Mouse (Mus musculus) lung, adult 18-20 months (tissue): Measurements from ENCODE around the gene Gm45808.
"Not testable (repeated sequence)": the region's sequence is repeated elsewhere in the genome, so short reads cannot be mapped to it uniquely, and the experiment has no call there.

ENCODE experiments used
- DNase-seq, 2 experiments: peaks; one replicate each; pipeline ENCODE4 v3.0.0; 2022; ENCODE audit warnings: mixed read lengths in 2 of 2

Gene Gm45808

DNA sequence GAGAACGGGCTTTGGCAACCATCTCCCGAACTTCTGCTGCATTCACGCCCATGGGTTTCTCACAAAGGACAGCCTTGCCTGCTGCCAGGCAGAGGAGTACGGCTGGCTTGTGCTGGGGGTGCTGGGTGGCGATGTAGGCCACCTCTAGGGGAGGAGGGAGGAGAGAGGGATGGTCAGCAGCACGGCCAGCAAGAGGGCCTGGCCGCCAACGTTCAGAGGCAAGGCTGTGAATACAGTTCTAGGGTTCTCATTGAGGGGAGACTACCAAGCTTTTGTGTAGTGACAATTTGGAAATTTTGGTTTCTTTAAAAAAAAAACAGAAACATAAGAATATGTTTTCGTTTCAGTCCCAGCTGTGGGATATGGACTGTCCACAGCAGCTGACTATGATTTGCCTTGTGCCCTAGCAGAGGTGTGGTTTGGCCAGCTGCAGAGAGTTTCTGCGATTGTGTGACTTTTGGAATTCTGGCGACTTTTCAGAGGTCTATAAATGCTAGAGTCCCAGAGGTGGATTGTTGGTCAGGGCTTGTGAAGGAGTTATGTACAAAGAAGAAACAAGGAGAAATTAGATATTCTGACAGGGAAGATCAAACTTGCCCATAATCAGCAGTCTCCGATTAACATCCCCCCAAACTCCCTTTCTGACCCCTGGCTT lies at the start of gene Gm45808:
TSS of gene Gm45808 (minus strand) at position 51 of the 655 bp plus-strand sequence.
- no peak for DNase-seq

DNA sequence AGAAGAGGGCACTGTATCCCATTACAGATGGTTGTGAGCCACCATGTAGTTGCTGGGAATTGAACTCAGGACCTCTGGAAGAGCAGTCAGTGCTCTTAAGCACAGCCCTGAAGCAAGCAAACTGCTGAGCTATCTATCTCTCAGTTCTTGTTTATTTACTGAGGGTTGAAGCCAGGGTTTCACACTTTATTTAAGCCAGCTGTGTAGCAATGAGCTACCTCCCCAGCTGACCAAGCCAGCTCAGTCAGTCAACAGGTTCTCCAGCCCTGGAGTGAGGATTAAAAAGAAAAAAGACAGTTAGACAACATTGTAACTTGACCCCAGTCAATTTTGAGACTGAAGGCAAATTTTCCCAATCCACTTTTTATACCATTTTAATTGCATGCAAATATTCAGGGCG lies 49.1 kb upstream of the Gm45808 start:
- DNase-seq = no peak

DNA sequence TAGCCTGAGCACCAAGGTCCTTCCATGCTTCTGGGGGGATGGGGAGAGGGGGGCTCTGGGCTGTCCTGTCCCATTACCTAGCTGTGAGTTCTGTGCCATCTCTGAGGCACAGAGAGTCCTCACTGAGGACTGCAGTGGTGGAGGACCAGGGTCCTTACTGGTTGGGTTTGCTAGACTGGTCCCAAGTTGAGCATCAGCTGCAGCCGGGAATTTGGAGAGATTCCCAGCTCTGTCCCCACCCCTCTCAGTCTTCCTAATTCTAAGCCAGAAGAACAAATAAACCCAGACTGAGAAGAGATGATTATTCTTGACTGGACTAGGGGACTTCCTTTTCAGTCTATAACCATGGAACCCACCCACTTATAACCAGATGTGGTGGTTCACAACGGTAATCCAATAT lies 44.0 kb upstream of the Gm45808 start:
- DNase-seq = no peak

DNA sequence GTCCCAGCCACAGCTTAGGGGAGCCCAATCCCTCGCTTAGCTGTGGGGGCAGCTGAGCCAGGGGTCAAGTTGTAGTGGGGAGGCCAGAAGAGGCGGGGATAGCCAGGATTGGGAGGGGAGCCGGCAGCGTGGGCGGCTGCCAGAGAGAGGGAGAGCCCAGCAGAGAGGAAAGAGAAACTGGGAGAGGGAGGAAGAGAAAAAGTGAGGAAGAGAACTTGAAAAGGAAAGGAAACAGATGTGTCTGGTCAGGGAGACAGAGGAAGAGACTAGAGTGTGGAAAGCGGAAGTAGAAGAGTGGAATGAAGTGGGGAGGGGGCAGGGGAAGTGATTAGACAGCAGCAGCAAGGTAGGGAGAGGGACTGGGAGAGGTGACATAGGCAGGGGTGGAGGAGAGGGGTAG lies 42.9 kb upstream of the Gm45808 start:
- no peak for DNase-seq

DNA sequence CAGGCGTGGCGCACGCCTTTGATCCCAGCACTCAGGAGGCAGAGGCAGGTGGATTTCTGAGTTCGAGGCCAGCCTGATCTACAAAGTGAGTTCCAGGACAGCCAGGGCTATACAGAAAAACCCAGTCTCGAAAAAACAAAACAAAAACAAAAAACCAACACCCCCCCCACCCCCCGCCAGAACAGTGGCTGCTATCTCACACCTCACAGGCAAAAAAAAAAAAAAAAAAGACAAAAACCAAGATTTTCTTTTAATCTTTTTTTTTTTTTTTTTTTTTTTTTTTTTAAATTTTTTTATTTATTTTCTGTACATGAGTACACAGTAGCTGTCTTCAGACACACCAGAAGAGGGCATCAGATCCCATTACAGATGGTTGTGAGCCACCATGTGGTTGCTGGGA lies 40.6 kb upstream of the Gm45808 start:
- DNase-seq = not testable (repeated sequence)

DNA sequence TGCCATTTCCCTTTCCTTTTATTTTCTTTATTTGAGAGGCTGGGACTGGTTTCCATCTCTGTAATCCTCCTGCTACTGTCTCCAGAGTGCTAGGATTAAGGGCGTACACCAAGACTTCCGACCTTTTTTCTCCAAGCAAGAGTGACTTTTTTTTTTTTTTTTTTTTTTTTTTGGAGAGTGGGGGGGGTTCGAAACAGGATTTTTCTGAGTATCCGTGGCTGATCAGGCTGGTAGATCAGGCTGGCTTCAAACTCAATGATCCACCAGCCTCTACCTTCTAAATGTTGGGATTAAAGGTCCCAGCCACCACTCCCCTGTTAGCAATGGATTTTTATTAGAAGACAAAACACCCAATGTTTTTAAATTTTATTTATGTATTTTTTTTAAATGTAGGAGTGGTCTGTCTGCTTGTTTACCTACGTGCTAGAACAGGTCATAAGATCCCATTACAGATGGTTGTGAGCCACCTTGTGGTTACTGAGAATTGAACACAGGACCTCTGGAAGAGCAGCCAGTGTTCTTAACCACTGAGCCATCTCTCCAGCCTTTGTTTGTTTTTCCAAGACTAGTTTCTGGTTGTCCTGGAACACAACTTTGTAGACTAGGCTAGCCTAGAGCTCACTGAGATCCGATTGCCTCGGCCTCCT lies 40.0 kb upstream of the Gm45808 start:
- DNase-seq = peak in 1 of 2 experiments; percentile 54

DNA sequence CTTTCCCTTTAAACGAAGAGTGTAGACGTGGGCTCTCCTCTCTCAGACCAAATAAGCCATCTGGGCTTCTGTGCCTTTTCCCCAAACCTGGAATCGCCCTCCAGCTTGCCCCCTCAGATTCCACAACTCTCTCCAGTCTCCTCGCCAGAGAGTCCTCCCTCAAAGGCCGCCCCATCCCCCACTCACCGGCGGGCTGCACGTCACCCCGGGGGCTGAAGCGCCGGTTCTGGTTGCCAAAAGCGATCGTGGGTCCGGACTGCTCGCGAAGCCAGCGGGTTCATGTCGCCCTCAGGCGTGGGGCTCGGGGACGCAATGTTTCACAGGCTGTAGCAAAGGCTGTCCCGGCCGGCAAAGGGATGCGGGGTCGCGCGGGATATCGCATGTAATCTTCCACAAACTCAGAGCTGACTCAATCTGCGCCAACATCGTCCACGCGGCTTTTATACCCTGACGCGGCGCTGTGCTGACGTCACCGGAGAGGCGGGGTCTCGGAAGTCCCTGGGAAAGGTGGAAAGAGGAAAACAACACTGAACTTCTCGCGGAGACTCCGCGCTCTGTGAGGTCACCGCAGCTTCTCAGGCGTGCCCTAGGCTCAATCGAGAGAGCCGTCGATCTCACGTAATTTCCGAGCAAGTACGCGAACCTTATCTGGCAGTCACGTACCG lies 39.3 kb upstream of the Gm45808 start, which contains the start of the genes Ppp1r15a and Plekha4:
TSS of gene Ppp1r15a (minus strand) at position 460 of the 665 bp plus-strand sequence.
TSS of gene Plekha4 (plus strand) at position 522 of the 665 bp plus-strand sequence.
- DNase-seq = peak; percentile 97 to 98

DNA sequence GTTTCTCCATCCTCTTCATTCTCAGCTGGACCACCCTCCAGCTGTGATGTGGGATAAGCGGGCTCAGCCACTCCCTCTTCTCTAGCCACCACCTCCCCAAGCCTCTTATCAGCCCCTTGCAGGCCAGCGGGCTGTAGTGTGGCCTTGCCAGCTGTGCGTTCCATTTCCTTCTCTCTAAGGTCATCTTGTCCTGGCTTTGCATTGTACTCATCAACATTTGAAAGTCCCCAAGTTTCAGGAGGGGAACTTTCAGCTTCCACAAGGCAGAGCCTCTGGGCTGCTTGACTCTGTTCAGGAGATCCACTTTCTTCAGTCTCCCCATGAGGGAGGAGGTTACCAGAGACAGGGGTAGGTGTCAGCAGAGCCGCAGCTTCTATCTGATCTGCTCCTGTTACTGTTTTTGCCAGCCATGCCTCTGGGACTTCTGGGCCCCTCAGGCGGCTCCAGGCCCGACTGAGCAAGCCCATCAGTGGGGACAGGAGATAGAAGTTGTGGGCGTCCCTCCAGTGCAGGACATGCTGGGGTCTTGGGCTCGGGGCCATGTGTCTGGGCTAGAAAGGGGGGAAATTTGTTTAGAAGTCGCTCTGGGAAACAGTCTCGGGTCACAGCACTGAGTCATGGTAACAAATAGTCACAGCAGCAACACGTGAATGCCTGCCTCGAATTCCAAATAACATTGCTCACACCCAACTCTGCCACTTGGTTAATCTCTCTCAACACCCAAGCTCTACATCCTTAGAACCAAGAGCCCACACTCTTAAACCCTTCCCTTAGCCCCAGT lies 38.4 kb upstream of the Gm45808 start:
- DNase-seq = peak; percentile 60 to 64

DNA sequence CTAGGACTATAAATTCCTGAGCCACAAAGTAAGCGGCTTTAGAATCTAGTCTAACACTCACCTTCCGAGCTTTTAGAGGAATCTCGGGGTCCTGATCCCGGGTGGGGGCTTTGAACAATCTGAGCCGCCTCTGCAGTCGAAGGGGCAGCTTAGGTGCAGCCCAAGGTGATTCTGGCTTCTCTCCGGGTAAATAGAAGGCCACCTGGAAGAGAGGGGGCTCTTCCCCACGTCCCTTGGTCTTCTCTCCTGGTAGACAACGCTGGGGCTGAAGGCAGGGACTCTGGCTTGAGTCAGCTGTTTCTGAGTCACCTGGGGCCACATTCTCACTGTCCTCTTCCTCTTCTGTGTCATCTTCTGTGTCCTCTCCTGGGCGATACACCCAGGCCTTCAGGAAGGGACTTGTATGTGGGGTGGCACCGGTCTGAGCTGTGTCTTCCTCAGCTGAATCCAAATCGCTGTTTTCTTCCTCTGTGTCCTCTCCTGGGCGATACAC lies 37.1 kb upstream of the Gm45808 start:
- no peak for DNase-seq

DNA sequence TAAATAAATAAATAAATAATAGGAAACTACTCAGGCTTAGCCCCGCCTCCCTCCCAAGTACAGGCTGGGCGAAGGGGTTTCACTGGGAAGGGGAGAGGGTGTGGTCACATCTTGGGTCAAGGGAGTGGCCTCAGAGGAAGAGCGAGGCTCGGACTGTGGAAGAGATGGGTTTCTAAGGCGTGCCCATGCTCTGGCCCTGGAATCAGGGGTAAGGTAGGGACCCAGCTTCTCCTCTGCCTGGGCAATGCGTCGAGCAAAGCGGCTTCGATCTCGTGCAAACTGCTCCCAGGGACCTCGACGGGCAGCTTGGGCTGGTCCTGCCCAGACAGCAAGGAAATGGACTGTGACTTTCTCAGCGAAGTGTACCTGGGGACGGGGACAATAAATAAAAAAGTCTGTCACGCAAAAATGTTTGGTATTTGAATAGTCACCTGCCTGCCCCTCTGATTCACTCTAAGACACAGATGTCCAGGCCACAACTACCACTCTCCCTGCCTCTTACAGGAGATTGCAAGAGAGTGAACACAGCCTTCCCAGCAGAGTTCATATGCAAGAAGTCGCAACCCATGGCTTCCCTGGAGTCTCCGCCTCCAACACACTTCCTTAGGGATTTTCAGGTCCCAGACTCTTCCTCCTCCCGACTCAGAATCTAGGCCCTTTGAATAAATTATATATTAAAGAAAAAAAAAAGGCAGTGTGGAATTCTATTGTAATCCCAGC lies 36.5 kb upstream of the Gm45808 start:
- DNase-seq = no peak

DNA sequence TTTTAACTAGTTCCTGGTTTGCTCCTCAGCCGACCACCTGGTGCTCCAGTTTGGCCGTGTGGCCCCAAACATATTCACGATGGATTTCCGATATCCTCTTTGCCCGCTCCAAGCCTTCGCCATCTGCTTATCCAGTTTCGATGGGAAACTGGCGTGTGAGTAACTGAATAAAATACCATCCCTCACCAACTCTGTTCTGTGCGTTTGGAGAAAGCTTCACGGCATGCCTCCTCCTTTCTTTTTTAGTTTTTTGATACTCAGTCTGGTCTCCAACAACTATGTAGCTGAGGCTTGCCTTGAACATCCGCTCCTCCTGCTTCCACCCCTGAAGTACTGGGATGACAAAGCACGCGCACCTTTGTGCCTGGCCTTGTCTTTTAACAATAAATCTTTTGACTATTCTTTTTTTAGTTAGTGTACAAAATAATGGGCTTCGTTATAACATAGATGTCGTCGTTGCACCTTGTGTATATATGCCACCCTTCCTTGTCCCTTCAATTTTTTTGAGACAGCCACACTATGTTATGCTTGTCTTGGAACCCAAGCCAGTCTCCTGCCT lies 35.7 kb upstream of the Gm45808 start:
- DNase-seq = no peak

DNA sequence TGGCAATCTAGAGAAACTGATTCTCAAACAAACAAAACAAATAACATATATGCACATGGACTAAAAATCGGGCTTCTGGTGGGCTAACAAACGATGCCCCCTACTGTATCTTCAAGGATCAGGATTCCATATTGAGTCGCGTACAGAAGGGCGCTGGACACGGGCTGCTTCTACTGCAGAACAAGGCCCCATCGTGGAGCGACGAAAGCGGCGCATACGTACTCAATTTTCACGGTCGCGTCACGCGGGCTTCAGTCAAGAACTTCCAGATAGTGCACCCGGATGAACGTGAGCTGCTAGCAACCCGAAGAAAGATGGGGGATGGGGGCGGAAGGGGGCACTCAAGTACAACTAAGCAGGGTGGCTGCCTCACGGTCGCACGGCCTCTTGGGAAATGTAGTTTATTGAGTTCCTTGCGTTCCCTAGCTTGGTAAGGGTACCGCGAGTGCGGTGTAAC lies 35.1 kb upstream of the Gm45808 start:
- peak; percentile 90 to 93 for DNase-seq

DNA sequence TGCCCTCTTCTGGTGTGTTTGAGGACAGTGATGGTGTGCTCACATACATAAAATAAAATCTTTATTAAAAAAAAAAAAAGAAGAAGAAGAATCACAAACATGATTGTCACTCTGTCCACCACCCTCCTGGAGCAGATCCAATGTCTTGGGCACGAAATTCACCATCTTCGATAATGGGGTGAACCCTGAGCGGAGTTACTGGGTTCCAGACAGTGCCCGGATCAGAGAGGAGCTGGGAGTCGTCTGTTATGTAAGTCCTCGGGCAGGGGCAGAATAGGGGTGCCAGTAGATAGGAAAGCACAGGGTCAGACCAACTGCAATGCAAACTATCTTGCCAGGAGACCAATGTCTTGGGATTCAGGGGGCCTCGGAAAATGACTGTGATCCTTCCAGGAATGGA lies 34.0 kb upstream of the Gm45808 start:
- no peak for DNase-seq

DNA sequence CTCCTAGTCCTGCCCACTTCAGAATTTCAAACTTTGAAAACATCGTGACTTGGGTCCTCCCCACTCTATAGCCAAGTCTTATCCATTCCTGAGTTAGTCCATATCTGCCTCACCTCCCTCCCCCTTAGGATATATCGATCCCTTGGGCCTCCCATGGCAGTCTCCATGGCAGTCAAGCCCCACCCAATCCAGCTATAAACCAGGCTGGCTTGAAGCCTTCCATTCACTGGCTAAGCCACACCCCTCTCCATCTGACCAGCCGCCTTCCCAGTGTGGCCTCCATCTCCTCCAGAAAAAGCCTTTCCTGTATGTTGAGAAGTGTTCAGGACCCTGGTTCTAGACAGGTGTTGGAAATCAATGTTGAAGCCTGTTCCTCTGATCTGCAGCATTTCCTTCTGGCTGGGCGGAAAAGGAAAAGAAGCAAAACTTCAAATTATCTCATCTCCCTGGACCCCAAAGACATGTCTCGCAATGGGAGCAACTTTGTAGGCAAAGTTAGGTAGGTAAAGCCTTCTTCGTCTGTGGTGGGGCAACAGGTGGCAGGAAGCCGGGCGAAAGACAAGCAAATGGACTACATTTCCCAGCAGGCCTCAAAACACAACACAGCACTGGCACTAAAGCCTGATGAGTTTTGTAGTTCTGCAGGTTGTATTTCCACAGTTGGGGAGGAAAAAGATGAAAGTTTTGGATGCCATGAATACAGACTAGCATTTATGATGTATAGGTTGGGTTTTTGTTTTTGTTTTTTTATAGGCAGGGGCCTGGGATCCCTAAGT lies 32.9 kb upstream of the Gm45808 start:
- no peak for DNase-seq

DNA sequence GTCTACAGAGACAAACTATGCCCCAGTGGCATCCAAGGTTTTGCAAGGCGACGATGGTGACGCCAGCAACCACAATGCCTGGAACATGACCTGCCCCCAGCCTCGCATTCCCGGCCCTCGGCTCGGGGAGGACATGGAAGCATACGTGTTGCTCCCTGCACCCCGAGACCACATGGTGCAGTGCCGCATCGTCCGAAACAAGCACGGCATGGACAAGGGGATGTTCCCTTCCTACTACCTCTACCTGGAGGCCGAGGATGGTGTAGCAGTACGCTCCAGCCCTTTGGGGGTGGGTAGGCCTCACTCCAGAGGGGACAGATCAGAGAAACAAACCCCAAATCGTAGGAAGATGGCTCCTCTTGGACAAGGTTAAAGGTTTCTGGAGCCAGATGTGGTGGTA lies 32.0 kb upstream of the Gm45808 start:
- no peak for DNase-seq

DNA sequence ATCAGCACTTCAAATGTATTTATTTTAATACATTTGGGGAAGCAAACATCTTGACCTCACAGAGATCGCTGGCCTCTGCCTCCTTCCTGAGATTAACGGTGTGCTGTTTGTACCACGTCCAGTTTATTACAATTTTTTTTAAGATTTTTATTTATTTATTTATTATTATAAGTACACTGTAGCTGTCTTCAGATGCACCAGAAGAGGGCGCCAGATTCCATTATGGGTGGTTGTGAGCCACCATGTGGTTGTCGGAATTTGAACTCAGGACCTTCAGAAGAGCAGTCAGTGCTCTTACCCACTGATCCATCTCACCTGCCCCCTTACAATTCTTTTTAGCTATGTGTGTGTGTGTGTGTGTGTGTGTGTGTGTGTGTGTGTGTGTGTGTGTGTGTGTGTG lies 30.2 kb upstream of the Gm45808 start:
- not testable (repeated sequence) for DNase-seq

DNA sequence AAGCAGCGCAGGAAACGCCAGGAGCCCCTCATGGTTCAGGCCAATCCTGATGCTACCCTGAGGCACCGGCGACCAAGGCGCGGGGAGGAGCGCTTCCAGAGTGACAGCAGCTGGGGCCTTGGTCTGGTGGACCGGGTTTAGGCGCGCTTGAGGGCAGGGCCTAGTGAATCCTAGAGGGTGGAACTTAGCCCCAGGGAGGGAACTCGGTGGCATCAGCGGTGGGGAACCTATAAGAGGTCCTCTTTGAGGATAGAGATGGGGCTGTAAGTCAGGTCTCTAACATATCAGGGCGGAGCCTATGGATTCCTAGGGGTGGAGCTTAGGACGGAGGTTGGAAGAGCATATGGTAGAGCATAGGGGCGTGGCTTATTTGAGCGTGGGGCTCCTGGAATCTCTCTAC lies 28.8 kb upstream of the Gm45808 start:
- DNase-seq = no peak

DNA sequence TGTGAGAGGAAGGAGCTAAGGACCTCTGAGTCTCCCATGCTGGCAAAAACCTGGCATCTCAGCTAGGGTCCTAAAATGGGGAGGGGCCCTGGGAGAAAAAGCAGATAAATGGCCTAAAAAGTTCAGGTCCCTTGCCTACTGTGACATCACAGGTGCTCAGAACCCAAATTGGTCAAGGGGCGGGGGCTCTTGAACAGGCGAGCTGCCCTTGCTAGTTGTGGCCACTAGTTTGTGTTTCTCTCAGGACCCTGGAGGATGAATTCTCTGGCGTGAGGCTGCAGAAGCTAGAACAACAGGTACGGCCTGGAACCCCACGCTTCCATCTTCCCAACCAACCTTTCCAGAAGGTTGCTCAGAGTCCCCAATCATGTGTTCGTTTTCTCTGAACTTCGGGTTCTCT lies 27.8 kb upstream of the Gm45808 start:
- DNase-seq = no peak

DNA sequence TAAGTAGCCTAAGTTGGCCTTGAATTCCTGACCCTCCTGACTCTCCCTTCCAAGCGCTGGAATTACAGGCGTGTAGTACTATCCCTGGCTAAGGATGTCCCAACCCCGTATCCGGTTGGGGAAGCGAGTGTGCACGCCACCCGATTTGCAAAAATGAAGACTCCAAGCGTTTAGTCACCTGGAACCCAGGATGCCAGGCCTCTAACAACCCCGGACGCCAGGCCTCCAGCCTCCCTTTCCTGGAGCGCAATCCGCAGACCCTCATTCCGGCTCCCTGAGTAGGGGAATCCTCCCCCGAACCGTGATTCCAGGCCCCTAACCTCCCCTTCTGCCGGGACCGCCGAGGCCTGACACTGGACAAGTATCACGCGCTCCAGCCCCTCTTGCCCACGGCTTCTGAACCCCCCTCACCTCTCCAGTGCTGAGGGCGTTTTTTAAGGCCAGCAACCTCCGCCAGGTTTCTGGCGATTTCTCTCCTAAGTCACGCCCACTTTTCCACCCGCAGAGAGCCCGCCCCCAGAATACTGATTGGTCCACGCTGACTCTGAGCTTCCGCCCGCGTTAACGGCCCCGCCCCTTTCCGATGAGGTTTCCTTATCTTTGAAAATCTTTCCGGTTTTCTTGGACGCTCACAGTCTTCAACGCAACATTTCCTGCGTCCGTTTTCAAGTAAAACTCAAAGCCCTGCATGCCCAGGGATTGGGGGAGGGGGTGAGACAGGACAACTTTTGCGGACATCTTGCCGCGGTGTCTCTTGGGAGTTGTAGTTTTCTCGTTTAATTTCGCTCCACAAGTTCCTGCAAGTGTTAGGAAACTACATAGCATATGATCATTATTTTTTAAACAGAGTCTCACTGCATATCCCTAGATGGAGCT lies 23.5 kb upstream of the Gm45808 start, which contains the start of gene Nucb1:
TSS of gene Nucb1 (minus strand) at position 495 of the 876 bp plus-strand sequence.
- peak; percentile 96 to 97 for DNase-seq
